Mouse (Mus musculus): ENCODE results near the gene Hcrtr1. TPM values are rescaled to one million over a fixed set of nuclear protein-coding genes. Genes with fewer than 3 reads are reported as not detected.

Hcrtr1 gene
- total RNA-seq, 2 experiments from 2014 or later = 2.7 to 3.1 TPM

Other genes starting within 250 kb of the Hcrtr1 start
- gene Spocd1, start 210.1 kb downstream of the Hcrtr1 start, total RNA-seq (2021) = under 1 TPM; 0.51 to 0.55 TPM
- 100 to 1,000 TPM; 529 to 570 TPM for gene Adgrb2, start 154.5 kb downstream of the Hcrtr1 start, total RNA-seq (2021)
- 10 to 100 TPM; 12.4 to 16.3 TPM for gene Col16a1, start 91.5 kb downstream of the Hcrtr1 start, total RNA-seq (2021)
- 10 to 100 TPM; 63.7 TPM for gene Pef1, start 36.8 kb downstream of the Hcrtr1 start, total RNA-seq (2021)
- 1 to 10 TPM; 6.2 to 9.9 TPM for gene Tinagl1, start 35.8 kb upstream of the Hcrtr1 start, total RNA-seq (2021)
- not detected for gene Gm853, start 83.0 kb upstream of the Hcrtr1 start, total RNA-seq (2021)
- gene Serinc2, start 139.8 kb upstream of the Hcrtr1 start, total RNA-seq (2021) = 10 to 100 TPM; 12.0 to 13.2 TPM
- gene Fabp3, start 169.2 kb upstream of the Hcrtr1 start, total RNA-seq (2021) = 10 to 100 TPM; 94.1 to 94.6 TPM
- 1 to 10 TPM in 1 of 2 experiments, not detected in 1; 1.1 TPM for gene Gm10570, start 169.3 kb upstream of the Hcrtr1 start, total RNA-seq (2021)
- gene Zcchc17, start 220.6 kb upstream of the Hcrtr1 start, total RNA-seq (2021) = 10 to 100 TPM; 62.2 to 64.1 TPM
- gene Snrnp40, start 220.8 kb upstream of the Hcrtr1 start, total RNA-seq (2021) = 10 to 100 TPM; 31.9 to 32.8 TPM